Mouse (Mus musculus) gastrocnemius, adult 8-10 months (tissue): ENCODE results near the gene Nova1. TPM values are rescaled to one million over a fixed set of nuclear protein-coding genes. Genes with fewer than 3 reads are reported as not detected.
A peak's percentile ranks its signal among the peaks of the same experiment; 100 is the strongest.

ENCODE experiments used
- DNase-seq, 2 experiments: peaks; one replicate each; pipeline ENCODE4 v3.0.0; 2022; ENCODE audit warnings: low spot score in 2 of 2
- total RNA-seq, 4 experiments: library from RNA; stranded (reverse); gene quantifications; 2 replicates each; pipeline ENCODE4 v1.2.4; 2022

The Nova1 gene
- 1 to 10 TPM; 2.2 to 3.9 (median 3.4) TPM for total RNA-seq

DNA sequence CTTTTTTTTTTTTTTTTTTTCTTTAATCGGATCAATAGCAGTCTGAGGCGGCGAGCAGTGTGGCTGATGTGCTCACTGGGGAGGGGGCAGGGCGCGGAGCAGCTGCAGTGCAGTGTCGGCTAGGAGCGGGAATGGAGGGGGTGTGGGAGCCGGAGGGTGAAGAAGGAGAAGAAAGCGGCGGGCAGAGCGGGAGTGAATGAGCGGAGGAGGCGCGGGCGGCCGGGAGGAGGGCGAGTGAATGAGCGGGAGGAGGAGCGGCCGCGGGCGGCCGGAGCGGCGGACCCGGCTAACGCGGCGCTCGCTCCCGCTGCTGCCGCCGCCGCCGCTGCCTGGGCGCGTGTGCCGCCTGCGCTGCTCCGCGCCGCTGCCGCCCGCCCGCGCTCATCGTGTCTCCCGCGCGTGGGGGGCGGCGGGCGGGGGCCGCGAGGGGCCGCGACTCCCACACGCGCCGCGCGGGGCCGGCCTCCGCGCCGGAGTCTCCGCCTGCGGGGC is at the start of gene Nova1:
Nova1 (minus strand) TSS at position 74 of the 492 bp plus-strand sequence.
- peak; percentile 13 to 46 for DNase-seq

DNA sequence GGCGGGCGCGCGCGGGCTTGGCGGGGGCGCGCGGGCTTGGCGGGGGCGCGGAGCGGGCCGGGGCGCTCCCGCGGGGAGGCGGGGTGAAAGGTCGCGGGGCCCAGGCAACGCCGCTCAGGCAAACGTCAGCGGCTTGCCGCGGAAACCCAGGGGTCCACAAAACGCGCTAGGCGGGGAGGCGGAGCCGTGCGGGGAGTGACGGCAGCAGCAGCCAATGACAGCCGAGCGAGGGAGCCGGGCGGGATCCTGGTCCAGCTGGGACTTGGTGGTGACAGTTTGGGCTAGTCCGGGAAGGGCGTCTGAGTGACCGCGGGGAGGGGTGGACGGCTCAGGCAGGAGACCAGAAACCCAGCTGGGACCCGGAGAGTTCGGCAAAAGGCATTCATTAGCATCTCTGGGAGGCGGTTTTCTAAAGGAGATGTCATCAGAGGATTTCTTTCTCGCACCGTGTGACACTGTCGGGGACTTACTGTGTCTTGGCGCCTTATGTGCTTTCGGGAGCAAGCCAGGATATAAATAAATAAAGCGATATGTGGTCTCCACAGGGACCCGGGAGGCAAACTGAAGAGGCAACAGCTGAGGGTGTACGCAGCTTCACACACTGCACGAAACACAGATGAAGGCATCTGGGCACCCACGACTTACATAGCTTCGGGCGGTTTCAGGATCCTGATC is 756 bp upstream of the Nova1 start:
- DNase-seq: peak; percentile 87 to 90

DNA sequence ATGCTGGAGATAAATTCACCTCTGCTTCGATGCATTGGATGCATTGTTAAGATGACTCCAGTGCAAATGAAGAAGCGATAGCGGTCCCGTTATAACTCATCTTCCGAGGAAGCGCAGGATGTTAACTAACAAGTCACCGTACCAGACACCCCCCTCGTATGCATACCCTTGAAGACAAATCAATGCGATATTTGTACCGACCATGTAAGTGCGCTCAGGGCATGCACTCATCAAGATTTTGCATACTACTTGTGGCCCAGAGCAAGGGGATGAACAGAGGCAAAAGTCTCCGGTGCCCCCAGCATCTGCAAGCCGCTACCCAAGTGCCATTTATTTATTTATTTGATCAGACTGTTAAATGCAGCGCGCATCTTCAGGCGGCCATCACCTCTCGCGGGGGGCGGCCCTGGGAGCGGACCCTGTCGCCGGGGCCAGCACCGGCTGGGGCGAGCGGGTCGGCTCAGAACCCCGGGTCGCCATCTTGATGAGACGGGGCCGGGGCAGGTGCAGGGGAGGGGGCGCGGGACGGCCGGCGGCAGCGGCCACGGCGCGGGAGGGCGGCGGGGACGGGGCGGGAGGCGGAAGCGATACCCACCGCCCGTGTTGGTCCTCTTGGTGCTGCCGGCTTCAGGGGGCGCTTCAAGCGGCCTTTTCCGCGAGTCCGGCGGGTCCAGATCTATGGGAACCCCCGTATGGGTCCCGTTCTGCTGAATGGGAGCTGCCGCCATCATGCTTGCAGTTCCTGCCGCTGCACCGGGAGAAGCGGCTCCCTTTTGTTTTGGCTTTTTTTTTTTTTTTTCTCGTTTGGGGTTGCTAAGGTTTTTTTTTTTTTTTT is 491 bp downstream of the Nova1 start:
- peak in 1 of 2 experiments; percentile 6 for DNase-seq

DNA sequence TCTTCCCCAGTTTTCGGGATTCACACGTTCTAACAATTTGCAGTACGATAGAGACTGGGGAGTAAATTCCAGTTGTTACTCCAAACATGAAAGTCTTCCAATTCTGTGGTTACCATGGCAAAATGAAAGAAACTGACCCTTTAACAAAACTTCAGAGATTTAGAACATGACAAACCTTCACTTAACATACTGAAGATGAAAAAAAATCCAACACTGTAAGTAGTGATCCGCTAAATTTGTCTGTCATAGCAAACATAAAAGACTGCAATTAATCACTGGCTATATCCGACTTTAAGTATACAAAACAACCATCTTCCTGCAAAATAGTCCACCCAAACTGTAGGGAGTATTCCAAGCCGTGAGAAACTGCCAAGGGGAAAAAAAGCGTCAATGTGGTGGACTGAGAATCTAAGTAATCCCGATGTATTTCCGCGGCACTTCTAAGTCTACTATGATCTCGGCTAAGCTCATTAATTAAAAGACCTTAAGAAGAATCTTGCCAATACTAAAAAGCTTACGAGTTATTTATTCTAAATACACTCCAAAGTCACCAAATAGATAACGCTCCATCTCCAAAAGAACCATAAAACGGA is 1.4 kb downstream of the Nova1 start:
- no peak for DNase-seq

DNA sequence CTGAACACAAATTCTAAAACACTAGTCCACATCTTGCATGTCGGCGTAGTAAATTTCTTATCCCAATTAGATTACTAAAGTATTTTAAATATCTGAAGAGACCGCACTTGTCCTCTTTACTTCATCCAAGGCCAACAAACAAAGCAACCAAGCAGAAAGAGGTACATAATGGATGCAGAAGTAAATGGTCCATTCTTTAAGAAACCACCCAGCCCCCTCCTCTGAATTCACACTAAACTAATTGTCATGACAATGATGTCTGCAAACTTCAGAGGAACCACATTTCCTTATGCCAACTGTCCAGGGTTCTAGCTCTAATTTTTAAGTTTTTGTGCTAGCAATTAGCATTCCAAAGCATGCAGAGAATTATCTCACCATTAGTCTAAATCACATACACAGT is 2.4 kb downstream of the Nova1 start:
- no peak for DNase-seq

DNA sequence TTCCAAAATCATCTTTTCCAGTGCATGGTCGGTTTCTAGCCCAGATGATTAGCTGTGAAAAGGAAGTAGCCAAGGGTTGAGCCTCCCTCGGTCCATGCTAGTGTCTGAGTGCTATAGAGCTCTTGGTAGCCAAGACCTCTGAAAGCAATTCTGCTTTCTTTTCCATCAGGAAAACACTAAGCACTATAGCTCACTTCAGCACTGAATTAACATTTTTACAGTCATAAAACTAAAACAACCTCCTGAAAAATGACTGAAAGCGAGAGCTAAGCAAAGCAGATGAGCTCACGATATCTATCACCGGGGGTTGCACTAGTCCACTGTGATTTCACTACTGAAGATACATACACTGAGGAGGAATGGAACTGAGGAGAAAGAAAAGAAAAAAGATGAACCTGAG is 3.0 kb downstream of the Nova1 start:
- DNase-seq: no peak

DNA sequence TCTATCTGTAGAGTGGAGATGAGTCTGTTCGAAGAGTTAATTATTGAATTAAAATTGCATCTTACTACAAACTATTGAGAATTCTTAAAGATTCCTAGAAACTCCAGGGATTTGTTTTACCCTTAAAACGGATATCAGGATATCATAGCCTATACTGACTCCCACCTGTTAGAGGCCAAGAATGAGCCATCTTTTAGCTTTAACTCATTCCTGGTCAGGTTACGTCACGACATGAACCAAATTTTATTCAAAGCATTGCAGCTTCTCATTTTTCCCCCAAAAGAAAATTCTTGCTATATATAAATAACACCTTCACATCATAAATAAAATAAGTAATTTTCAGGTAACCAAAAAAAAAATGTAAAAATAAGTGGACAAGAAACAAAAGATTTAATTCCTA is 3.9 kb downstream of the Nova1 start:
- DNase-seq: no peak

DNA sequence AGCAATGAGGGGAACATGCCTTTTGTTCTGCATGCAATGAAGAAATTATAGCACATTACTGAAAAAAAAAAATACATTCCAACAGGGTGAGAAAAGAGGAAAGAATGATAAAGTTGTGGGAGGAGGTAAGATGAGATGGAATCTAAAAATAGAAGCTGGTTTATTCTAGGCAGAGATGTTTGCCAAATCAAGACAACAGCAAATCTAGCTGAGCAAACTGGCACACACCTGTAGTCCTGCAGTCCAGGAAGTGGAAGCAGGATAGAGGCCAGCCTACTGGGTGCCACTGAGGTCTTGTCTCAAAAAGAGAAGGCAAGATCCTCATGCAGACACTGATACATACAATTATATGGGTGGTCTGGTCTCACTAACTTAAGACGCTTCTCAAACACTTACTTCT is 17.4 kb downstream of the Nova1 start:
- DNase-seq: no peak

DNA sequence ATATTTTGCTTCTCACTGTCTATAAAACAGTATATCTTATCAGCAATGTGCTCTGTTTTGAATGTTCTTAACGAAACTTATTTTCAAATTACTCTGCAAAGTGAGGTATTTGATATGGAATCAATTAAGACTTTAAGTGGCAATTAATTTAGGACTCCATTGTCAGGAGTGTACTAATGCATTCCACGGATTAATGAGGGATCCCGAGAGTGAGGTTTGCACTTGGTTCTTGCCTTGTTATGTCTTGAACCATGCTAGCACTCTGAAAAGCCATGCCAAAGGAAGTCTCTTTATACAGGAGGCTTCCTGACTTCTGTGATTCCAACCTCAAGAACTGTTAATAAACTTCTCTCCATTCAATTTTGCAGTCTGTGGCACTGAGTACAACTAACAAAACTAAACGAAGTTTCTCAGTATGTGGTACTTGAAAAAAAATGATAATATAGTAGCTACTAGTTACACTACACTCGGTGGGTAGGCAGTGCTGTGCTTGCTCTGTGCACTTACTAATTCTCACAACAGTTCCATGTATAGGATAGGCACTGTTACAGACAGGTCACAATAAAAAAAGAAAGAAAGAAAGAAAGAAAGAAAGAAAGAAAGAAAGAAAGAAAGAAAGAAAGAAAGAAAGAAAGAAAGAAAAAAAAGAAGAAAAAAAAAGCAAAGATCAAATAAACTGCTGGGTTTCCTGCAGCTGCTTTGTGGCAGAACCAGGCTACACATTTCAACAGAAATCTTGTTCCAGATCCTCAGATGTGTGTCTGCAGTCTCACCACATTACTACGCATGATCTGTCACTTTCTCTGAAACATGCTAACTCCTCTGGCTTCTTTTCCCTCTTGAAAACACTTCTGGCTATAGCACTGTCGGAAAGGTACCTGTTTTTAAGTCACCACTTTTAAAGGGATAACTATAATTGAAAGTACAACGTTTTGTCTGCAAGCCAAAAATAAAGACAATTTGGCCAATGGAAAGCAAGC is 36.1 kb downstream of the Nova1 start:
- DNase-seq: no peak

DNA sequence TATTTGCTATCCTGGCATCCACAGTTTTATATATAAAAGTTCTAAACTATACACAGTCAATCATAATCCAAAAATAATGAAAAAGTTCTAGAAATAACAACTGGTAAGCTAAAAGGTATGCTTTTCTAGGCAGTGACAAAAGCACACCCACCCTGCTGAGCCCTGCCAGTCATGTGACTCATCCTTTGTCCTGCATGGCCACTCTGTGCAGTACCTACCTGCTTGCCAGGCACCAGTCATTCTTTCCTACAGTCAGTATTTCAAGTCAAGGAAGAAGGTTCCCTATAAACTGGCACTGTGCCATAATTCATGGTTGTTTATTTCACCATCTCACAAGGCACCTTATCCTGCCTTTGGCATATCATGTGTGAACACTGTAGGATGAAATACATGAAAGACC is 37.2 kb downstream of the Nova1 start:
- DNase-seq: no peak

DNA sequence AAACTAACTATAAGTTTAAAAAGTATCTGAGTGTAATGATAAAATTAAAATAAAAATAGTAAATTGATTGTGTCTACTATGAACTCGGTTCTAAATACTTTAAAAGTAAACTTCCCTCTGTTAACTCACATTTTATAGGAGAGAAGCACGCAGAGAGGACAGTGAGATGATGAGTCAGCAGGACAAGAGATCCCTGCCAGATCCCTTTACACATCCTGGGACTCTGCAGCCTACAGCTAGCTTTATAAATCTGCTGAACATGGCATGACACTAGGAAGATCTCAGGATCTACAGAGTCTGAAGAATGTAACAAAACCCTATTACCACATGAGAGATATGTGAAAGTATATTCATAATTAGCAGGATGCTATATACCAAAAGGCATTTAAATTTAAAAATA is 37.7 kb downstream of the Nova1 start:
- no peak for DNase-seq

DNA sequence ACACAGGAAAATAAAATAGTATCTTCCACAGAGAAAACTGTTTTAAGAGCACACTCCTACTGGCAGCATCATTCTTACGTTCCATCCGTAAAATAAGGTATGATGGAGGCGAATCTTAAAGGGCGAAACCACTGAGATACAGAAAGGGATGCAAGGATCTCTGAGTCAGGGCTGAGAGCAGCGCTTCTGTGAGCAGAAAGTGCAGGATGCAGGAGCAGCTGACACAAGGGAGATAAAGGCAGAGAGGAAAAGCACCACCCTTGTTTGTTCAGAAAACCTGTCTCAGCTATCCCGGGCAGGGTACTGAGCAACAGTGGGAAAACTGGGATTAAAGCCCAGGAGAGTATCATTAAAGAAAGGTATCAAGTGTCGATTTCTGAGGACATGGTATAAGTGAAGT is 59.3 kb downstream of the Nova1 start:
- DNase-seq: no peak

DNA sequence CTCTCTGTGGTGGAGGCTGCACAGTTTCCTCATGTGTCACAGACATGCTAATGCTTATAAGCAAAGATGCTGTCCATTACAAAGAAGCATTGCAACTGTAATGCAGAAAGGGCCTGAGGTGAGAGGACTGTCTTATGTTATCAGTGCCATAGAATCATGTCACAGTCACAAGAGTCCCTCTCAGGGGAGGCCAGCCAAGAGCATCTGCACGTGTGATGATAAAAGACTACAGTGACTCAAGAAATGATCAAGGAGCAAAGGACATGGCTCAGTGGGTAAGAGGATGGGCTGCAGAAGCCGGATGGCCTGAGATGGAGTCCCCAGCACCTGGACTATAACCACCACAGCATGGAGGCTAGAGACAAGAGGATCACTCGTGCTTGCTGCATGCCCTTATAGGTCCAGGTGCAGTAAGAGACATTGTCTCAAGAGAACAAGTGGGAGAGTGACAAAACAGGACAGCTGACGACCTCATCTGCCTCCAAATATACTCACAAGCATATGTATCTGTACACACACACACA is 64.3 kb downstream of the Nova1 start:
- DNase-seq: no peak

DNA sequence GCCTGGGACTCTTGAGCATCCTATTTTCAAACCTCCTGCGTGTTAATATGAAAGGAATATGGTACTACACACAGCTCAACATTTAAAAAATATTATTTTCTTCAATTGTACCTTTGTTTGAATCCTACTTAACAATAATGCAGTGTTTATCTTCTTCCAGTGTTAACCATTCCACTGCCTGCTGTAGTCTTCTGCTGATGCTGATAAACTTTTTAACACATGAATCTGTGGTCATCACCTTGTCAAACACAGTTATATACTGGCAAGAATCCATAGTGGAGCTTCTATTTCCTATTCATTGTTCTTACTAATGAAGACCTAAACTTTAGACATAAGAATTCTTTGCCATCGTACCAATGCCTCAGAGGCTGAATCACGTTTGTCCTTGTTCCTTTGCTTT is 65.6 kb downstream of the Nova1 start:
- DNase-seq: no peak

DNA sequence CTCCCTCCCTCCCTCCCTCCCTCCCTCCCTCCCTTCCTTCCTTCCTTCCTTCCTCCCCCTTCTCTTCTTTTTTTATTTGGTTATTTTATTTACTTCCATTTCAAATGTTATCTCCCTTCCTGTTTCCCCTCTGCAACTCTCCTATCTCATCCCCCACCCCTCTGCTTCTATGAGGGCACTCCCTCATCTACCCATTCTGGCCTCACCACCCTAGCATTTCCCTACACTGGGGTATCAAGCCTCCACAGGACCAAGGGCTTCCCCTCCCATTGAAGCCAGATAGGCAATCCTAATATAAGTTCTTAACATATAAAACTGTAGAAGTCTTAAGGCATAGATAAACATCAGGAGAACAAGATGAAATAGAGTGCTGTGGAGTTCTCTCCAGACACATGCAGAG is 85.5 kb downstream of the Nova1 start:
- no peak for DNase-seq

DNA sequence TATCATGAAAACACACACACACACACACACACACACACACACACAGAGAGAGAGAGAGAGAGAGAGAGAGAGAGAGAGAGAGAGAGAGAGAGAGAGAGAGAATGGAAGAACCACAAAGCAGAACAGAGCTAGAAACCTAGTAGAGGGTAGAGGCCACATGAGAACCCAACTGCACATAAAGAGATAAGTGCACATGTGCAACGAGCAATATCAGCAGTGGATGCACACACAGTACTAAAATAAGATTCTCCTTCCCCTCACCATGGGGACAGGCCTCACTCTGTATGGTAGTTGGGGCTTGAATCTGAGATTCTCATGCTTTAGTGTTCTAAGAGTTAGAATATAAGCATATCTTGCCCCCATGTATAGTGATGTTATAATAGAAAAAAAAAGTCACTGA is 86.8 kb downstream of the Nova1 start:
- no peak for DNase-seq

DNA sequence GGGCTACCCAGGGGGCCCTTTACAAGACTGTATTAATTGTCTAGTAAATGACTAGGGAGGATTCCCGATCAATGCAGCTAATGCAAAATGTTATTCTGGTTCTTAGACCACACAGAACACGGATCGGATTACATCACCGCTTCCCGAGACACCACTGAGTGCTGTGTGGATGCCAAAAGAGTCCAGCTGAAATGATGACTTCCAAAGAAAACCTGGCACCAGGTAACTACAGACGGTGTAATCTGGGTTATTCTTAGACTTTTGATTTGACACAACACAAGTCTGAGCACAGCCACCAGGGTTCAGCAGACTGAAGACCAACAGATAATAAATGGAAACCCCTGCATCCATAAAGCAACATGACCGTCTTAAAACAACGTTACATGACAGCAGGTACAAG is 96.8 kb downstream of the Nova1 start:
- no peak for DNase-seq

DNA sequence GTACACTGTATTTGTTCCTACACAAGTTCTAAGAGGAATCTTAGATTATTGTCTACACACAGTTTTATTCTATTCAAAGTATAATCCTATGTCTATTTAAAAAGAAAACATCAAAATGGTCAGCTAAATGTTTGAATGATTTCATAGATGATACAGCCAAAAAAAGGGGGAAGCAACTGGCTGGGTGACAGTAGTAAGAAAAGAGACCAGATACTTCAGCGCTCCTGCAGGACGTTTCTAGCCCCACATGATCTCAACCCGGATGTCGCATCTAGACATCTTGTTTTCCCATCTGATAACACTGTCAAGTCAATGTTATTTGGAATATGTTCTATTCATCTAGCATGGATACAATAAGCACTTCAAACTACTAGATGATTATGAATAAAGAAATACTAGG is 99.7 kb downstream of the Nova1 start:
- no peak for DNase-seq

DNA sequence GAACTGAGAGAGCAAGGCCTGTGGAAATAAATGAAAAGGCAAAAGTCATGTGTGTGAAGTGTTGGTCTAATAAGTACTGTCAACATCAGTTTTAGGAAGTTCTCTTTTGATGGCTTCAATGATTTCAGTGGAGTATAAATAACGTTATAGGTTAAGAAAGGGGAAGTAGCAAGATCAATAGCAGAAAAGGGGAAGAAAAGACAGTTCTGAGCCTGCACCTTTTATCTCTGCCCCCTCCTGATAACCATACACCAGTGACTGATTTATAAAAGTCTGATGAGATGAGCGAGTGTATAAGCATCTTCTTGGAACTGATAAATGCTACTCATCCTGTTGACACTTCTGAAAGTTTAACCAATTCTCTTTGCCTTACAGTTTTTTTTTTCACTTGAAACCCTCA is 108.6 kb downstream of the Nova1 start:
- DNase-seq: no peak

DNA sequence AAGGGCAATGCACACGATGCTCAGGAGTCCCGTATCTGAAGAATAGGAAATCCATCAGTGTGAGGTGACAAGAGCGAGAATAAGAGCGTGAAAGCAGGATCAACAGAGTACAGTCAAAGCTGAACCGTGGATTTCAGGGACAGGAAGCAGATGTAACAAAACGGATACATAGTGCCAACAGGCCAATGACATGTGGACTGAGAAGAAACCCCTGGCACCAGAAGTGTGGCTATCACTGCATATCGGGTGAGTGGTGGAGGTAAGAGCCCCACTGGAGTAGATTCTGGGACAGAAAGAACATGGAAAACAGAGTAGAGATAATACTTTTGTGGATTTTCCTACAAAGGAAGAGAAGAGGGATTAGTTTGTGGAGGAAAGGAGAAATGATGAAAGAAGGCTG is 109.3 kb downstream of the Nova1 start:
- no peak for DNase-seq

DNA sequence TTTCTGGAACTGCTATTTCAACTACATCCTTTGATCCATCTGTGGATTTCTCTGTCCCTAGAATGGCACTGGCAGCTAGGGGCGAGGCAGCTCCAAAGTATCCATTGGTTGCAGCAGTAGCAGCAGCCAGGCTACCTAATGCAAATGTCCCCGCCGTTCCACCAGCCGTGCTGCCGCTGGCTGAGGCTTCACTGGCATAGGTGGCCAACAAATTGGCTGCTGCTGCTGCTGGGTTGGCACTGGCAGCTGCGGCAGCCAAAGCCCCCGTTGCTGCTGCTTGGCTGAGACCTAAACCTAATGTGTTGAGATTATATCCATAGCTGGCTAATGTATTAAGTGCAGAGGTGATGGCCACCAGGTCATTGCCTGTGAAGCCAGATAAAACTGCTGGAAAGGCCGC is 118.5 kb downstream of the Nova1 start:
- no peak for DNase-seq
